ENCODE assay signal across 26 mouse cellular contexts in the genomic region with DNA sequence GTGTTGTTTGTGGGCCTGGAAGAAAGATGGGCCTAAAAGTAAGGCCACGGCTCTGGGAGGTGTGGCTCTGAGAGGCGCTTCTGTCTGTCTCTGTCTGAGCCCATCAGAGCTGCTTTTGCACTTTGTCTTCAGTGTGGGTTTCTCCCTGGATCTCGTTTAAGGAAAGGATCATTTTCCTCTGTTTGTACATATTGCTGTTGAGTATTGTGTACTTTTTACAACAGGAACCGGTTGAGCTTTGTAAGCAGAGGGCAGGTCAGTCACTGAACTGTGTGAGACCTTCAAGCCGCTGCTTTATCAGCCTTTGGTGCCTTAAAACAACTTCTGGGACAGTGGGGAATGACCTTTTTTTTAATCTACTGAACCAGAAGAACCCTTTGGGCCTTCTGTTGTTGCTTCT. TPM values are rescaled to one million over a fixed set of nuclear protein-coding genes. Genes with fewer than 3 reads are reported as not detected.
A peak's percentile ranks its signal among the peaks of the same experiment; 100 is the strongest.
DNase-seq lines count a peak whose midpoint lies in the region; ATAC-seq and TF ChIP-seq lines count a peak whose summit lies in the region.
"Had no signal": no experiment of that assay in that cellular context is flagged by ENCODE, and none has a peak within 500 bp of the region (broad histone marks: within the 10 kb centered on the region; RNA-seq: fewer than 3 reads in every experiment).

No protein-coding gene starts in this region.

- peak overlapping the region; percentile 43 for H3K27ac ChIP-seq in gastrocnemius, adult 2 months
- H3K27ac ChIP-seq in heart, embryonic 16.5 days (ENCODE audit: low read length) = peak overlapping the region; percentile 56
- 0 out of 2 replicates have a peak overlapping the region, but pooled peaks have one; percentile 22 for H3K27ac ChIP-seq in kidney, postnatal 0 days
- 0 out of 2 replicates have a peak overlapping the region, but pooled peaks have one; percentile 1 for H3K27ac ChIP-seq in stomach, embryonic 15.5 days
- no peak overlapping the region for H3K27ac ChIP-seq in stomach, postnatal 0 days (replicated peaks)
- H3K27ac ChIP-seq: embryonic facial prominence, embryonic 15.5 days; forebrain, embryonic 10.5 days; hindbrain, postnatal 0 days; layer of hippocampus, adult 2 months; liver, embryonic 13.5 days had no signal

- H3K36me3 ChIP-seq in heart, embryonic 16.5 days (ENCODE audit: control insufficient read depth, insufficient read depth) = peaks cover 4% of the 10 kb centered on the region
- 0 out of 2 replicates have a peak, but pooled peaks cover 3% of the 10 kb centered on the region for H3K36me3 ChIP-seq in kidney, postnatal 0 days (ENCODE audit: insufficient read depth, low read length)
- no peaks in the 10 kb centered on the region for H3K36me3 ChIP-seq in stomach, embryonic 15.5 days
- H3K36me3 ChIP-seq in stomach, postnatal 0 days (ENCODE audit: control insufficient read depth, insufficient read depth, low read length) = 0 out of 2 replicates have a peak, but pooled peaks cover 4% of the 10 kb centered on the region

- intact Hi-C loops in gastrocnemius, adult 2 months (cut with DNase I) = no loop called here

- DNase-seq in gastrocnemius, adult 2 months = no peak
- DNase-seq in gastrocnemius, postnatal 10 days = no peak
- DNase-seq in heart, adult 8-10 months (ENCODE audit: low spot score) = no peak
- no peak for DNase-seq in kidney, postnatal 0 days (ENCODE audit: low spot score)
- no peak for DNase-seq in kidney, adult 11 months
- DNase-seq in stomach, postnatal 0 days (ENCODE audit: low spot score) = no peak
- DNase-seq: cerebellum, postnatal 10 days; embryo, embryonic 11 days; gastrocnemius, postnatal 14 days; kidney, postnatal 10 days; liver, embryonic 13.5 days; lung, postnatal 14 days; right cerebral cortex, postnatal 25 days; thymus, postnatal 25 days had no signal

- TF ChIP-seq EP300 in stomach, postnatal 0 days (optimal IDR thresholded peaks at IDR 0.05) = no peak

- no peaks in the 10 kb centered on the region for H3K27me3 ChIP-seq in heart, embryonic 16.5 days (ENCODE audit: control insufficient read depth, insufficient read depth, low read length)
- no peaks in the 10 kb centered on the region for H3K27me3 ChIP-seq in kidney, postnatal 0 days (ENCODE audit: insufficient read depth, low read length)
- H3K27me3 ChIP-seq in stomach, embryonic 15.5 days (replicated peaks) = no peaks in the 10 kb centered on the region
- H3K27me3 ChIP-seq in stomach, postnatal 0 days (ENCODE audit: control insufficient read depth, insufficient read depth, low read length) = no peaks in the 10 kb centered on the region
- H3K27me3 ChIP-seq: embryonic facial prominence, embryonic 15.5 days; liver, embryonic 13.5 days; megakaryocyte, embryonic 14.5 days; neural tube, embryonic 13.5 days had no signal

- ATAC-seq in heart, embryonic 16.5 days (replicated peaks; ENCODE audit: extremely low read depth, insufficient read depth, low FRiP score) = no peak
- ATAC-seq in kidney, postnatal 0 days (replicated peaks; ENCODE audit: low FRiP score, low read depth) = no peak
- no peak for ATAC-seq in stomach, embryonic 15.5 days (ENCODE audit: insufficient read depth, low FRiP score, low read depth)
- ATAC-seq in stomach, postnatal 0 days (ENCODE audit: low FRiP score, low TSS enrichment) = no peak
- ATAC-seq: hindbrain, postnatal 0 days had no signal

- 35% methylated on average over 5 of the region's 5 CpGs for WGBS in heart, embryonic 16.5 days
- 23% methylated on average over 5 of the region's 5 CpGs for WGBS in kidney, postnatal 0 days
- WGBS in stomach, embryonic 15.5 days = 37% methylated on average over 5 of the region's 5 CpGs
- WGBS in stomach, postnatal 0 days = 37% methylated on average over 5 of the region's 5 CpGs

- H3K4me3 ChIP-seq in gastrocnemius, adult 2 months = no peak overlapping the region
- no peak overlapping the region for H3K4me3 ChIP-seq in heart, embryonic 16.5 days (ENCODE audit: low read length)
- H3K4me3 ChIP-seq in kidney, postnatal 0 days (replicated peaks; ENCODE audit: low read depth, low read length) = no peak overlapping the region
- H3K4me3 ChIP-seq in stomach, embryonic 15.5 days (replicated peaks) = no peak overlapping the region
- no peak overlapping the region for H3K4me3 ChIP-seq in stomach, postnatal 0 days (ENCODE audit: low read depth, low read length)
- H3K4me3 ChIP-seq: embryonic facial prominence, embryonic 15.5 days; forebrain, embryonic 10.5 days; layer of hippocampus, adult 2 months; liver, embryonic 13.5 days; megakaryocyte, embryonic 14.5 days; neural tube, embryonic 13.5 days had no signal

- H3K9me3 ChIP-seq in heart, embryonic 16.5 days (replicated peaks; ENCODE audit: control insufficient read depth, low read length) = no peaks in the 10 kb centered on the region
- no peaks in the 10 kb centered on the region for H3K9me3 ChIP-seq in kidney, postnatal 0 days (replicated peaks; ENCODE audit: low read length)
- H3K9me3 ChIP-seq in stomach, embryonic 15.5 days = no peaks in the 10 kb centered on the region
- H3K9me3 ChIP-seq in stomach, postnatal 0 days (ENCODE audit: control insufficient read depth, low read length) = no peaks in the 10 kb centered on the region
- H3K9me3 ChIP-seq: embryonic facial prominence, embryonic 15.5 days; forebrain, embryonic 10.5 days; liver, embryonic 13.5 days; megakaryocyte, embryonic 14.5 days; neural tube, embryonic 13.5 days had no signal

- no peak for TF ChIP-seq CTCF in gastrocnemius, adult 2 months (IDR thresholded peaks at IDR 0.05)
- no peak for TF ChIP-seq CTCF in kidney, postnatal 0 days (IDR thresholded peaks at IDR 0.05; ENCODE audit: low read depth)
- TF ChIP-seq CTCF in stomach, postnatal 0 days (IDR thresholded peaks at IDR 0.05; ENCODE audit: low read depth) = no peak

- no peak overlapping the region for H3K9ac ChIP-seq in heart, embryonic 16.5 days (ENCODE audit: low read length)
- no peak overlapping the region for H3K9ac ChIP-seq in kidney, postnatal 0 days (ENCODE audit: low read depth, low read length)
- H3K9ac ChIP-seq in stomach, embryonic 15.5 days = no peak overlapping the region
- no peak overlapping the region for H3K9ac ChIP-seq in stomach, postnatal 0 days (ENCODE audit: low read length)
- H3K9ac ChIP-seq: embryonic facial prominence, embryonic 15.5 days; liver, embryonic 13.5 days; neural tube, embryonic 13.5 days had no signal

- H3K4me2 ChIP-seq in heart, embryonic 16.5 days (ENCODE audit: low read depth, low read length) = no peak overlapping the region
- H3K4me2 ChIP-seq in kidney, postnatal 0 days (ENCODE audit: low read length) = no peak overlapping the region
- H3K4me2 ChIP-seq in stomach, embryonic 15.5 days = no peak overlapping the region
- H3K4me2 ChIP-seq in stomach, postnatal 0 days (replicated peaks; ENCODE audit: low read depth) = no peak overlapping the region
- H3K4me2 ChIP-seq: embryonic facial prominence, embryonic 15.5 days; liver, embryonic 13.5 days; neural tube, embryonic 13.5 days had no signal

- peaks cover 23% of the 10 kb centered on the region for H3K4me1 ChIP-seq in heart, embryonic 16.5 days (ENCODE audit: control insufficient read depth, insufficient read depth, low read length)
- H3K4me1 ChIP-seq in kidney, postnatal 0 days (replicated peaks; ENCODE audit: insufficient read depth, low read length) = peaks cover 9% of the 10 kb centered on the region
- H3K4me1 ChIP-seq in stomach, embryonic 15.5 days = no peaks in the 10 kb centered on the region
- no peaks in the 10 kb centered on the region for H3K4me1 ChIP-seq in stomach, postnatal 0 days (replicated peaks; ENCODE audit: control insufficient read depth, insufficient read depth)
- H3K4me1 ChIP-seq: embryonic facial prominence, embryonic 15.5 days had no signal

RNA-seq across cellular contexts. Expression of a gene that starts 32.0 kb away (rescaled TPM):
- 100 to 1,000 TPM; 118 to 153 TPM for total RNA-seq in gastrocnemius, adult 2 months (2021)
- 10 to 100 TPM; 92.6 to 93.1 TPM for total RNA-seq in gastrocnemius, postnatal 10 days (2021)
- polyA plus RNA-seq in heart, embryonic 16.5 days (2015; fragmentation: Nextera tagmentation; extraction: Ambion mirVana) = 22.6 and 29.9 TPM in 2 replicates
- 100 to 1,000 TPM; 150 to 177 (median 168) TPM for total RNA-seq in heart, adult 8-10 months (2022)
- 33.1 and 34.4 TPM in 2 replicates for polyA plus RNA-seq in kidney, postnatal 0 days (2015; fragmentation: Nextera tagmentation; extraction: Ambion mirVana)
- 26.5 and 34.1 TPM in 2 replicates for polyA plus RNA-seq in stomach, embryonic 15.5 days (2015; fragmentation: Nextera tagmentation; extraction: Ambion mirVana)
- polyA plus RNA-seq in stomach, postnatal 0 days (2015; fragmentation: Nextera tagmentation; extraction: Ambion mirVana) = 14.3 and 17.6 TPM in 2 replicates

RNA-seq across cellular contexts. Expression of a gene that starts 41.9 kb away (rescaled TPM):
- total RNA-seq in gastrocnemius, adult 2 months (2021) = not detected
- total RNA-seq in gastrocnemius, postnatal 10 days (2021) = not detected
- polyA plus RNA-seq in heart, embryonic 16.5 days (2015; fragmentation: Nextera tagmentation; extraction: Ambion mirVana) = not detected in 2 replicates
- total RNA-seq in heart, adult 8-10 months (2022) = not detected
- 0.14 and 0.23 TPM in 2 replicates for polyA plus RNA-seq in kidney, postnatal 0 days (2015; fragmentation: Nextera tagmentation; extraction: Ambion mirVana)
- 0.27 TPM in 2 replicates for polyA plus RNA-seq in stomach, embryonic 15.5 days (2015; fragmentation: Nextera tagmentation; extraction: Ambion mirVana)
- 0.15 TPM in 1 of 2 replicates, not detected in the other for polyA plus RNA-seq in stomach, postnatal 0 days (2015; fragmentation: Nextera tagmentation; extraction: Ambion mirVana)
- total RNA-seq: gastrocnemius, postnatal 14 days; hindbrain, postnatal 0 days; layer of hippocampus, adult 2 months; left cerebral cortex, postnatal 36 days; MEL; monocyte, adult 5-6 weeks had no signal
- polyA plus RNA-seq: embryonic facial prominence, embryonic 15.5 days; forebrain, embryonic 10.5 days; hindbrain, postnatal 0 days; neural tube, embryonic 13.5 days had no signal

RNA-seq across cellular contexts. Expression of a gene that starts 57.9 kb away (rescaled TPM):
- total RNA-seq in gastrocnemius, adult 2 months (2021) = not detected
- not detected for total RNA-seq in gastrocnemius, postnatal 10 days (2021)
- 0.04 TPM in 1 of 2 replicates, not detected in the other for polyA plus RNA-seq in heart, embryonic 16.5 days (2015; fragmentation: Nextera tagmentation; extraction: Ambion mirVana)
- not detected for total RNA-seq in heart, adult 8-10 months (2022)
- not detected in 2 replicates for polyA plus RNA-seq in kidney, postnatal 0 days (2015; fragmentation: Nextera tagmentation; extraction: Ambion mirVana)
- 0.05 TPM in 1 of 2 replicates, not detected in the other for polyA plus RNA-seq in stomach, embryonic 15.5 days (2015; fragmentation: Nextera tagmentation; extraction: Ambion mirVana)
- polyA plus RNA-seq in stomach, postnatal 0 days (2015; fragmentation: Nextera tagmentation; extraction: Ambion mirVana) = 0.02 and 0.12 TPM in 2 replicates
- total RNA-seq: gastrocnemius, postnatal 14 days; hindbrain, postnatal 0 days; layer of hippocampus, adult 2 months; MEL; monocyte, adult 5-6 weeks had no signal
- polyA plus RNA-seq: forebrain, embryonic 10.5 days; hindbrain, postnatal 0 days; neural tube, embryonic 13.5 days; testis, adult 2 months had no signal
